Mouse (Mus musculus): ENCODE data around the gene Prcd. TPM values are rescaled to one million over a fixed set of nuclear protein-coding genes. Genes with fewer than 3 reads are reported as not detected.
A peak's percentile ranks its signal among the peaks of the same experiment; 100 is the strongest.

Prcd gene
- polyA plus RNA-seq, 1 experiment from 2014 or later, result 16.4 TPM

DNA sequence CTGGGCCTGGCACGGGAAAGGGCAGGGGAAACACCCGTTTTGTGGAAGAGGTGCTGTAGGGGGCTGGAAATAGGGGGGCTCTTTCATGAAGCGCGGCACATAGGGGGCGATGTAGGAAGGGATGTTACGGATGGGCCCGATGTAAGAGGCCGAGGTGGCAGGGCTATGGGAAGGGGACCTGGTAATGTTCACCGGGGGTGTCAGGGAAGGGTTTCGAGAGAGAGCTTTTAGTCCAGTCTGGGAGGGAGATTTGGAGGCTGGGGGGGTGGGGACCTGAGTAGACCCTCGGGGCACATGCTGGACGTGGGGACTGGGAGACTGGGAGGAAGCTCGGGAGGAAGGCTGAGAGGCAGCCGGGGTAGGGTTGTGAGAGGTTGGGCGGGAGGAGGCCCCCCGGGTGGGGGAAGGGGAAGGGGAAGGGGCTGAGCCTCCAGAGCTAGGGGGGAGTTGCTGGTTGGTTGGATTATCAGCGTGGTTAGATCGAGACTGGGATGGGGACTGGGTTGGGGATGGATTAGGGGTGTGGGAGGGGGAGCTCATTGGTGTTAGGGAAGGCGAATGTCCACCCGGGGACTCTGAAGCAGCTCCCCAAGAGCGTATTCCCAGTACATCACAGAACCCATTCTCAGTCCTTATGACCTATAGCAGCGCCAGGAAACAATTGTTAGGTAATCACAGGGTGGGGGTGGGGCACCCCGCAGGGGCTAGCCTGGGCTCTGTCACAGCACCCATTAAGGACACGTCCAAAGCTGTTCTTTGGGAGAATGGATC is 27.2 kb downstream of the Prcd start:
- Histone ChIP-seq H3K4me2 (replicated peaks; ENCODE audit: low read depth, low read length) (no peak overlapping the region), H3K27me3 (replicated peaks; ENCODE audit: insufficient read depth, low read length) (no peaks in the 10 kb centered on the region)

GRCm38 (mm10) chr11:116681147-116681546 is 27.8 kb downstream of the Prcd start:
- H3K36me3 ChIP-seq (ENCODE audit: insufficient read depth, low read length), result peaks cover 12% of the 10 kb centered on the region
- DNase-seq (ENCODE audit: low spot score), result no peak

More for the DNA sequence above, 27.2 kb downstream of the Prcd start:
- no peak for DNase-seq (ENCODE audit: low spot score)
- no peak overlapping the region for H3K4me3 ChIP-seq (ENCODE audit: low read depth, low read length)
- WGBS, result 75% methylated on average over 24 of the region's 24 CpGs
- H3K27ac ChIP-seq (ENCODE audit: low read length), result no peak overlapping the region
- H3K4me1 ChIP-seq (ENCODE audit: insufficient read depth, low read depth, low read length), result no peaks in the 10 kb centered on the region
- peaks cover 14% of the 10 kb centered on the region for H3K36me3 ChIP-seq (ENCODE audit: insufficient read depth, low read length)
- no peak for TF ChIP-seq EP300 (IDR thresholded peaks at IDR 0.05)
- no peak for TF ChIP-seq CTCF (IDR thresholded peaks at IDR 0.05)
- H3K9ac ChIP-seq (replicated peaks; ENCODE audit: low read depth), result no peak overlapping the region
- H3K9me3 ChIP-seq (ENCODE audit: low read length), result no peaks in the 10 kb centered on the region
- no peak for ATAC-seq

GRCm38 (mm10) chr11:116682501-116683144 is 29.3 kb downstream of the Prcd start:
- no peaks in the 10 kb centered on the region for H3K27me3 ChIP-seq (replicated peaks; ENCODE audit: insufficient read depth, low read length)
- no peaks in the 10 kb centered on the region for H3K9me3 ChIP-seq (ENCODE audit: low read length)
- ATAC-seq, result peak; percentile 28
- H3K4me1 ChIP-seq (ENCODE audit: insufficient read depth, low read depth, low read length), result no peaks in the 10 kb centered on the region
- H3K27ac ChIP-seq (ENCODE audit: low read length), result 0 out of 2 replicates have a peak overlapping the region, but pooled peaks have one; percentile 12
- DNase-seq (ENCODE audit: low spot score), result no peak
- 47% methylated on average over 14 of the region's 14 CpGs for WGBS
- no peak overlapping the region for H3K9ac ChIP-seq (replicated peaks; ENCODE audit: low read depth)
- no peak overlapping the region for H3K4me2 ChIP-seq (replicated peaks; ENCODE audit: low read depth, low read length)
- no peak for TF ChIP-seq EP300 (IDR thresholded peaks at IDR 0.05)
- TF ChIP-seq CTCF (IDR thresholded peaks at IDR 0.05), result no peak
- no peak overlapping the region for H3K4me3 ChIP-seq (ENCODE audit: low read depth, low read length)
- H3K36me3 ChIP-seq (ENCODE audit: insufficient read depth, low read length), result no peaks in the 10 kb centered on the region

More at GRCm38 (mm10) chr11:116681147-116681546, 27.8 kb downstream of the Prcd start:
- Histone ChIP-seq H3K27me3 (replicated peaks; ENCODE audit: insufficient read depth, low read length) (no peaks in the 10 kb centered on the region), H3K4me2 (replicated peaks; ENCODE audit: low read depth, low read length) (no peak overlapping the region), H3K9ac (replicated peaks; ENCODE audit: low read depth) (no peak overlapping the region), H3K27ac (ENCODE audit: low read length) (no peak overlapping the region), H3K9me3 (ENCODE audit: low read length) (no peaks in the 10 kb centered on the region), H3K4me3 (ENCODE audit: low read depth, low read length) (no peak overlapping the region), H3K4me1 (ENCODE audit: insufficient read depth, low read depth, low read length) (no peaks in the 10 kb centered on the region)
- WGBS, result 68% methylated on average over 4 of the region's 4 CpGs
- ATAC-seq, result no peak
- no peak for TF ChIP-seq CTCF (IDR thresholded peaks at IDR 0.05)
- TF ChIP-seq EP300 (IDR thresholded peaks at IDR 0.05), result no peak

GRCm38 (mm10) chr11:116683777-116684176 is 30.4 kb downstream of the Prcd start:
- no peak overlapping the region for H3K4me2 ChIP-seq (replicated peaks; ENCODE audit: low read depth, low read length)
- no peak overlapping the region for H3K9ac ChIP-seq (replicated peaks; ENCODE audit: low read depth)
- no peaks in the 10 kb centered on the region for H3K4me1 ChIP-seq (ENCODE audit: insufficient read depth, low read depth, low read length)
- no peaks in the 10 kb centered on the region for H3K36me3 ChIP-seq (ENCODE audit: insufficient read depth, low read length)
- peak; percentile 34; the same call in 1 of the 2 replicates for ATAC-seq
- whole genome bisulfite sequencing, result 57% methylated on average over 4 of the region's 4 CpGs
- no peak for DNase-seq (ENCODE audit: low spot score)
- no peak overlapping the region for H3K4me3 ChIP-seq (ENCODE audit: low read depth, low read length)
- no peaks in the 10 kb centered on the region for H3K27me3 ChIP-seq (replicated peaks; ENCODE audit: insufficient read depth, low read length)
- TF ChIP-seq CTCF (IDR thresholded peaks at IDR 0.05), result no peak
- no peak for TF ChIP-seq EP300 (IDR thresholded peaks at IDR 0.05)
- H3K9me3 ChIP-seq (ENCODE audit: low read length), result no peaks in the 10 kb centered on the region
- no peak overlapping the region for H3K27ac ChIP-seq (ENCODE audit: low read length)

GRCm38 (mm10) chr11:116685729-116686128 is 32.4 kb downstream of the Prcd start:
- no peaks in the 10 kb centered on the region for H3K27me3 ChIP-seq (replicated peaks; ENCODE audit: insufficient read depth, low read length)
- no peak overlapping the region for H3K27ac ChIP-seq (ENCODE audit: low read length)
- no peak overlapping the region for H3K9ac ChIP-seq (replicated peaks; ENCODE audit: low read depth)
- no peak overlapping the region for H3K4me2 ChIP-seq (replicated peaks; ENCODE audit: low read depth, low read length)
- ATAC-seq (no peak), DNase-seq (ENCODE audit: low spot score) (no peak)
- no peaks in the 10 kb centered on the region for H3K9me3 ChIP-seq (ENCODE audit: low read length)
- TF ChIP-seq CTCF (IDR thresholded peaks at IDR 0.05) (no peak), EP300 (IDR thresholded peaks at IDR 0.05) (no peak)
- H3K4me3 ChIP-seq (ENCODE audit: low read depth, low read length), result no peak overlapping the region
- no peaks in the 10 kb centered on the region for H3K4me1 ChIP-seq (ENCODE audit: insufficient read depth, low read depth, low read length)
- WGBS, result 65% methylated on average over 9 of the region's 9 CpGs
- no peaks in the 10 kb centered on the region; the same call in 1 of the 2 replicates for H3K36me3 ChIP-seq (ENCODE audit: insufficient read depth, low read length)

DNA sequence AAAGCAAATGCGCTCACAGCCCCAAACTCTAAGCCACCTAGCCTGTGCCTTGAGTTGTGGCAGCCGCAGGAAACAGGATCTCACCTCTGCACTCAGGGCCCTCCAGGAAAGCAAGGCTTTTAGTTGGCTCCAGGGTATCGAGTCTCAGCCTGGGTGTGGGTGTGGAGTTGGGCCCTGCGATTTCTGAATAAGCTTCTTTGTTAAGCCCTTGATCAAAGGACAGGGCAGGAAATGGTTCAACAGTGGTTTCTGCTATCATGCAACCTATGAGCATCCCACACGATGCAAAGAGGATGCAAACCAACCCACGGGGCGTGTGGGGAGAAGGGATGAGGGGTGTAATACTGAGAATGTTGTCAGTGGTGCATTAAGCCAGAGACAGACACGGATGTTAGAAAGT is 34.6 kb downstream of the Prcd start:
- Histone ChIP-seq H3K27me3 (replicated peaks; ENCODE audit: insufficient read depth, low read length) (no peaks in the 10 kb centered on the region), H3K27ac (ENCODE audit: low read length) (no peak overlapping the region), H3K4me2 (replicated peaks; ENCODE audit: low read depth, low read length) (no peak overlapping the region), H3K9ac (replicated peaks; ENCODE audit: low read depth) (no peak overlapping the region), H3K4me1 (ENCODE audit: insufficient read depth, low read depth, low read length) (no peaks in the 10 kb centered on the region), H3K4me3 (ENCODE audit: low read depth, low read length) (no peak overlapping the region), H3K9me3 (ENCODE audit: low read length) (no peaks in the 10 kb centered on the region), H3K36me3 (ENCODE audit: insufficient read depth, low read length) (no peaks in the 10 kb centered on the region; the same call in 1 of the 2 replicates)
- WGBS, result 68% methylated on average over 8 of the region's 8 CpGs
- ATAC-seq (no peak), DNase-seq (ENCODE audit: low spot score) (no peak)
- TF ChIP-seq EP300 (IDR thresholded peaks at IDR 0.05) (no peak), CTCF (IDR thresholded peaks at IDR 0.05) (no peak)
